Mouse (Mus musculus) embryonic facial prominence, embryonic 10.5 days (tissue): ENCODE measurements at regions not wholly inside any gene's neighbourhood (a gene's known extent, or its start where the extent isn't known, plus 50 kb on each side); places are given as distances from the start of the nearest gene placed in this dataset.

Experiments used
- DNase-seq: peaks from one replicate; pipeline ENCODE4 v3.0.0-alpha.2; 2017; ENCODE audit warnings: low spot score
- H3K27ac ChIP-seq: fragments of 300-500 bp; sonication (generic); replicated peaks from 2 replicates; pipeline ENCODE4 v1.5.1; 2016; ENCODE audit warnings: mild to moderate bottlenecking
- H3K27me3 ChIP-seq: fragments of 300-500 bp; sonication (generic); replicated peaks from 2 replicates; pipeline ENCODE4 v1.6.1; 2016; ENCODE audit warnings: low read depth, mild to moderate bottlenecking; ENCODE audit not compliant: poor library complexity, severe bottlenecking
- H3K36me3 ChIP-seq: fragments of 300-500 bp; sonication (generic); replicated peaks from 2 replicates; pipeline ENCODE4 v1.6.1; 2016; ENCODE audit warnings: mild to moderate bottlenecking, moderate library complexity
- H3K4me1 ChIP-seq: fragments of 300-500 bp; sonication (generic); 2 replicates; pipeline ENCODE4 v1.6.1; 2016
- H3K4me3 ChIP-seq: fragments of 300-500 bp; sonication (generic); 2 replicates; pipeline ENCODE4 v1.5.1; 2016; ENCODE audit warnings: mild to moderate bottlenecking, moderate library complexity
- H3K9me3 ChIP-seq: fragments of 300-500 bp; sonication (generic); 2 replicates; pipeline ENCODE4 v1.6.1; 2016; ENCODE audit warnings: mild to moderate bottlenecking
- whole genome bisulfite sequencing: fragments of 180-500 bp; shearing (Covaris S2); methylation state at CpG from one replicate; pipeline ENCODE4 v1.1.7; 2016; 5-methylcytosine and 5-hydroxymethylcytosine counted together

DNA sequence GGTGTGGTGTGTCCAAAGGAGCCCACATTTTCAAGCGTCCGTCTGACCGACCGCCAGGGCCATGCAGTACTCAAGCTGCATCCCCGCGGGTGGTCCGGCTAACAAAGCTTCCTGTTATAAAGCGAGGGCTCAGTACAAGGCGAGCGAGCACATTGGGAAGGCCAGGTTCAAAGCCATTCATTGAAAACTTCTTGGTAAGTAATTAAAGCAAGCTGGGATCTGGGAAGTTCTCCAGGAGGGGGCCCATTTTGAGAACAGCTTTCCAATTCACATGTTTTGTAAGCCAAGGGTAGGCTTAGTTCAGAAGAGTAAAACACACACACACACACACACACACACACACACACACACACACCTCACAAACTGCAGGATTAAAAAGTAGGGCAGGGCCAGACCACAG, 57.3 kb upstream of the Prep start:
- Histone ChIP-seq H3K27me3 (0 out of 2 replicates have a peak, but pooled peaks cover 6% of the 10 kb centered on the region), H3K4me1 (peaks cover 12% of the 10 kb centered on the region), H3K4me3 (no peak overlapping the region), H3K9me3 (no peaks in the 10 kb centered on the region), H3K36me3 (no peaks in the 10 kb centered on the region), H3K27ac (no peak overlapping the region)
- 25% methylated on average over 10 of the region's 10 CpGs for WGBS
- DNase-seq = peak; percentile 61

DNA sequence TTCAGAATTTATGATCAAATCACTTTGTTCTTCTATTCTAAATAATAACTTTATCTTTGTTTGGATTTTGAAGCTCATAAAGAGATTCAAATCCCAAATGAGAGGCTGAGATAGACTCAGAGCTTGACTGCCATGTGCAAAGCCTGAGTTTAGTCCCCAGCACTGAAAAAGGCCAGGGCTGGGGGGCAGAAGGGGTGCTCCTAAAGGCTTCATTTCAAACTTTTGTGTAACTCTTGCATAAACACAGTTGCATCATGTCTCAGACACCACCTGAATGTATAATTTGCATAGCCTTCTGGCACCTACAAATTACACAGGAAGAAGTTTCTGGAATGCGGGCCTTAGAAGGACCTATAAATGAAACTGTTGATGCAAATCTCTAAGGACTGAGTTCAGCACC, 57.8 kb upstream of the Prep start:
- H3K4me3 ChIP-seq = no peak overlapping the region
- H3K27me3 ChIP-seq = 0 out of 2 replicates have a peak, but pooled peaks cover 6% of the 10 kb centered on the region
- no peak overlapping the region for H3K27ac ChIP-seq
- no peaks in the 10 kb centered on the region for H3K9me3 ChIP-seq
- 67% methylated on average over 1 of the region's 1 CpGs for WGBS
- no peak for DNase-seq
- H3K4me1 ChIP-seq = peaks cover 12% of the 10 kb centered on the region
- no peaks in the 10 kb centered on the region for H3K36me3 ChIP-seq

DNA sequence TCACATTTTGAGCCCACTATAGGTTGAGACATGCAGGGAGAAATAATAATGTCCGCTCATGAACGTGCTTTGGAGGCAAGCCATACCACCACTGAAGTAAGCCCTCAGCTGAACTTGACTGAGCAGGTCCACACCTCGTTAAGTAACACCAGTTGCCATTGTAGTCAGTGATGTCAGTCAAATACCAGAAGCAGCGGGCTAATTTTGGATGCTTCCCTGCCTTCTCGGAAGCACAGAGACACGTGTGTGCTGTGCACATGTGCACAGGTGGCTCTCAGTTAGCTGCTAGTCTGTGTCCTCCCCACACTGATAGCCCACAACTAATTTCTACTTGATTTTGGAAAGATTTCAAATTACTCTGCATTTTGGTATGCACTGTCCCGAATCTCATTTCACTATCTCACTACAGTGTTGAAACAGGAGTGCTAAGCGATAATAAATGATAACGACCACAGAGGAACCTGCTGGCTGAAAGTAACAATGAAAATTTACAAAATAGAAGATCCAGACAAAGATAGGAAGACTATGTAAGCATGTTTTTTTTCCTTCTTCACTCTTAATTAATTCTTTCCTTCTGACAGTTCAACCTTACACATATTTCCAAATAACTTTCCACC, 62.9 kb upstream of the Prep start:
- H3K36me3 ChIP-seq = no peaks in the 10 kb centered on the region
- no peak overlapping the region for H3K27ac ChIP-seq
- no peak for DNase-seq
- H3K4me1 ChIP-seq = peaks cover 16% of the 10 kb centered on the region
- peaks cover 7% of the 10 kb centered on the region; the same call in 1 of the 2 replicates for H3K27me3 ChIP-seq
- WGBS = 82% methylated on average over 9 of the region's 9 CpGs
- no peak overlapping the region for H3K4me3 ChIP-seq
- H3K9me3 ChIP-seq = no peaks in the 10 kb centered on the region

DNA sequence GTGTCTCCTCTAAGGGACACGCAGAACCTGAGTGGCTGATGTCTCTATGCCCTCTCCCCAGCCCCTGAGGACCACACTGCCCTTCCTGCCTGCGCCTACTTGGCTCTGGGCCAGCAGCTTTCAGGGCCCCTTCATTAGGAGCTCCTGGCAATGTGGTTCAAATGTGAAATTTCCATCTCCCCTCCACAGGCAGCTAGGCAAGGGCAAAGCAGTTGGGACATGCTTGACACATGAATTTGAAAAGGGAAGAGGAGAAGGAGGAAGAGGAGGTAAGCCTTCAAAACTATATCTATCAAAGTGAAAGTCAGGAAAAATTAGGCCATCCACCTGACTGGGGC, 63.7 kb upstream of the Prep start:
- no peaks in the 10 kb centered on the region for H3K9me3 ChIP-seq
- H3K4me1 ChIP-seq = peaks cover 22% of the 10 kb centered on the region
- H3K27me3 ChIP-seq = peaks cover 7% of the 10 kb centered on the region; the same call in 1 of the 2 replicates
- no peaks in the 10 kb centered on the region for H3K36me3 ChIP-seq
- H3K27ac ChIP-seq = no peak overlapping the region
- no peak for DNase-seq
- 83% methylated on average over 2 of the region's 2 CpGs for WGBS
- no peak overlapping the region for H3K4me3 ChIP-seq

DNA sequence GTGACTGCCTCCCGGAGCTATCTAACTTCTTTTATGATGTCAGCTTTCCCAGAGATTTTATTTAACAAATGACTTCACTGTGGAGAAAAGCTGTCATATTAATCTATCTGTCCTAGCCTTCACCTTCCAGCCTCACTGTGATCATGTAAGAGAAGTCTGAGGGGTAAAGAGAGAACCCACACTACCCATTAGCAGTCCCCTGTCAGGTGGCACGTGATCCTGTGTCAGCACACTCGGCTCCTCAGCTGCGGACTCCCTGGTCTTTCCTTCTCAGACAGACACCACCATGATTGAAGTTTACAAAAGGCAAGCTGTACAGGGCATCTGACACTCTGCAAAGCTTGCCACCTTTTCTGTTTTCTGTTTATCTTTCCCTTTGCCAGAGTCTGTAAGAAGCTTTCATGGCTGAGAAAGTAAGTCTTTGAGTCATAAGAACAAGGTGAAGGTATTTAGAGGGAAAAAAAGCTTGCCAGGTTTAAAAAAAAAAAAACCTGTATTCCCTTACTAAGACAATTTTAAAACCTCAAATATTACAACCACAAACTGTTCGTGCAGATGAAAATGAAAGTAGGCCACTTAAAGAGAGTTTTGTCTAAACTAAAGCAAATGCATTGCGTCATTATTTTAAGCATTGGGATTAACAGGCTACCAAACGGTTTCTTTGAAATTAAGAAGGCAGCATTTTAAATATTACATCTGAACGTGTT, 64.2 kb upstream of the Prep start:
- peaks cover 27% of the 10 kb centered on the region for H3K4me1 ChIP-seq
- H3K27me3 ChIP-seq = peaks cover 7% of the 10 kb centered on the region; the same call in 1 of the 2 replicates
- no peak overlapping the region for H3K4me3 ChIP-seq
- DNase-seq = no peak
- H3K27ac ChIP-seq = no peak overlapping the region
- no peaks in the 10 kb centered on the region for H3K36me3 ChIP-seq
- no peaks in the 10 kb centered on the region for H3K9me3 ChIP-seq
- WGBS = 70% methylated on average over 8 of the region's 8 CpGs

DNA sequence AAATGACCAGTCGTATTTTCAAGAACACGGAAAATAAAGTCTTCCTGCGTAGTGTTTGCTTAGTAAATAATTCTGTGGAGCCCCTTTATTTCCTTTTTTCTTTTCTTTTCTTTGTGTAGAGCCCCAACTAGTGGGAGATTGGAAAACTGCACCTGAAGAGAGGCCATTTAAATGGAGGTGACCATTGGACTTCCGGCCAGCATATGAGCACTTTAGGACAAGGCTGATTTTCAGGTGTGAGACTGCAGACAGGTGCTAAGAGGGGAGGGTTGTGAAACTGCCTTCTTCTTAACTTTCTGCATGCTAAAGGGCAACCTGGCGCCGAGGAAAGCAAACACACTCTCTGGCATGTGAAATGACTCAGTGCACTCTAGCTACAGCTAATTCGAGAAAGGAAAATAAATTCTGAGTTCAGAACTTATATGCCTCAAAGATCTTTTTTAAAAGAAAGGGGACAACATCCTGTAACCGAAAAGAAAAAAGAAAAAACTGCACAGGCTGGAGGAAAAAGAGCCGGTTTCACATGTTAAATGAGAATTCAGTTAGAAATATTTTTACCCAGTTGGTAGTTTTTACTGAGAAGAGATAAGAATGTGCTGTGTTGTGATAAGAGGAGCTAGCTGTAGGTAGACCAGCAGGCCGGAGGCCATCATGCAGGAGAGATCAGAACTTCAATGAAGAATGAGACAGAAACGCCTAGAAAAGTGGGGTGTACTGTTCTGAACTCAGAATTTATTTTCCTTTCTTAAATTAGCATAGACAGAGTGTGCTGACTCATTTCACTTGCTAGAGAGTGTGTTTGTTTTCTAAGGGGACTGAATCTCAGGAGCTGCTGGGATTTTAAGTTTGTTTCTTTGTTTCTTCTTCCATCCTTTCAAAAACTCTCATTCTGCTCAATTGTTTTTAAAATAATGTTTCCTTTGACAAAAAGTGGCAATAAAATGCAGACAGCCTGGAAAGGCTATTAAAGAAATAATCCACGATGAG, 65.8 kb upstream of the Prep start:
- WGBS = 50% methylated on average over 12 of the region's 12 CpGs
- peaks cover 7% of the 10 kb centered on the region; the same call in 1 of the 2 replicates for H3K27me3 ChIP-seq
- peak overlapping the region; percentile 75 for H3K27ac ChIP-seq
- H3K4me3 ChIP-seq = peak overlapping the region; percentile 49
- DNase-seq = peak; percentile 39
- peaks cover 36% of the 10 kb centered on the region for H3K4me1 ChIP-seq
- no peaks in the 10 kb centered on the region for H3K9me3 ChIP-seq
- no peaks in the 10 kb centered on the region for H3K36me3 ChIP-seq

DNA sequence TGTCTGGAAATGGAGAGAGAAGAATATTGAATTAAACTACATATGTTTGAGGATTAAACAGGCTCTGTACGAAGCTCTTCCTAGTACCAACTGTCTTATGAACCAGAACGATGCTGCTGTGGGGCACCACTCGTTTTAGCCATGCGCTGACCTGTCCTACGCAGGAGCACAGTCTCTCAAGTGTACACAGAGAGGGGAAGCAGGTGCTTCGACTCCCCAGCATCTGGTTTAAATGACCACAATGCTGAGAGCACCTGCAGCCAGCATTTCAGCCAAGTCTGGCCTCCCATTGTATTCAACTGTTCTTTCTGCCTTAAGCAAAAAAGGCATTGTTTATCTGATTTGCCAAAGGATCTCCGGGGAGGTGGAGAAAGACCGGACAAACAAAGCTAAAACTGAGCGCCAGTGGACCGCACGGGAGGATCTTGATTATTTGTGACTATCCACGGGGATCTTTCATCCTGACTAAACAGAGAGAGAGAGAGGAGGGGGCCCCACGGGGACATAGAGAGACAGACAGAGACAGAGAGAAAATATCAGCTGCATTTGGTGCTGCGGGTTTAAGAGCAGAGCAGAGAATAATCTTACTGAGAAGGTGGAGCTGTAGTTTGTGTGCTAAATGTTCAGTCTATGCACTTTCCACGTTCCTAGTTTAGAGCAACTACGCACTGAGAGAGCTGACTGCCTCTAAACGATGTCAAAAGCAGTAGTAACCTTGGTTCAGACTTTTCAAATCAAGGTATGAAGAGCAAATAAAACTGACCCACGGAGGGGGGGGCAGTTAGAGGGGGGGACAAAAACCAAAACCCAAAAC, 66.8 kb upstream of the Prep start:
- WGBS = 26% methylated on average over 18 of the region's 18 CpGs

DNA sequence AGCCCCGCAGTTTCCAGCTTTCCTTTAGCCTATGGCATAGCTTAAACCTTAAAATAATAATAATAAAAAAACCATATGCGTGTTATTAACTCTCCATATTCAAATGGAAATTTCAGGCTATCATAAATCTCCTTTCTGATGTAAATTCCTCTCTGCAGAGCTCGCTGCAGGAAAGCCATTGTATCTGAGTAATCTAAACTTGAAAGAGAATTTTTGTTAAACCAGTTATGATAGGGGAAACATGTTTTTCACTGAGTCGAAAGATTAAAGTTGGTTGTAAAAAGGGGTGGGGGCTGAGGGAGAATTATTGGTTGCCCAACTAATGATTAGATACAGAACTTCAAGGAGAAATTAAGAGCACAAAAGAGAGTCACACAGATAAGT, 69.1 kb upstream of the Prep start:
- H3K4me3 ChIP-seq = peak overlapping the region; percentile 41
- 19% methylated on average over 4 of the region's 4 CpGs for WGBS
- DNase-seq = no peak
- no peaks in the 10 kb centered on the region for H3K36me3 ChIP-seq
- peaks cover 52% of the 10 kb centered on the region for H3K4me1 ChIP-seq
- H3K27me3 ChIP-seq = peaks cover 4% of the 10 kb centered on the region; the same call in 1 of the 2 replicates
- H3K27ac ChIP-seq = peak overlapping the region; percentile 86
- H3K9me3 ChIP-seq = no peaks in the 10 kb centered on the region

More for the DNA sequence above, 66.8 kb upstream of the Prep start:
- Histone ChIP-seq H3K36me3 (no peaks in the 10 kb centered on the region), H3K4me1 (peaks cover 37% of the 10 kb centered on the region), H3K9me3 (no peaks in the 10 kb centered on the region), H3K27me3 (peaks cover 7% of the 10 kb centered on the region; the same call in 1 of the 2 replicates), H3K27ac (peak overlapping the region; percentile 75), H3K4me3 (peak overlapping the region; percentile 49)
- no peak for DNase-seq

DNA sequence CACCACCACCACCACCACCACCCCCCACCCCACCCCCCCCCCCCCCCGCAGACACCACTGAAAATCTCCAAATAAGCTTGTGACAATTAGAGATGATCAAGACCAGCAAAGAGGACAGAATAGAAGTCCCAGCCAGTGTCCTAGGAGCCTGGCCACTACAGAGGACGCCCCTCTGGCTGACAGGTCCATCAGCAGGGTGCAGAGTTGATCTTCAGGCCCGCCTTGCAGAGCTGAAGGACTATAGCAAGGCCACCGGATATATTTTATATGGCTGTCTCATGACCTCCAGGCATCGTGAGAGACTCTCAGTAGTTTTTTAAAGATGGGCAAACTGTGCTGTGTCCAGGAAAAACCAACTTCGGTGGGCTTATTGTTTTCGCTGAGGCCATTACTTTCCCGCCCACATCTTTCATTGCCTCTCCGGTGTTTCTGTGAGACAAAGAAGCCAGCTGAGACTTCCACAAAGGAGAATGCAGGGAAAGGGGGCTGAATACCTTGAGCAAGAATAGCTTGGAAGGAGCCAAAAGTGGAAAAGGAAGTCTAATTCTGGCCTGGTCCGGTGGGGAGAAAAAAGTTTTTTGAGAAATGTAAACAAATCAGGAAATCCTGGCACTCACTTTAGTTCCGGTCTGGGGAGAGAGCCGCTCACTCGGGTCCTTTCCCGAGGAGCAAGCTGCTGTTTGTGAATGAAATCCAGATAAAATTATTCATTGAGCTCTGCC, 69.7 kb upstream of the Prep start:
- H3K4me1 ChIP-seq = peaks cover 52% of the 10 kb centered on the region
- no peaks in the 10 kb centered on the region for H3K27me3 ChIP-seq
- H3K27ac ChIP-seq = peak overlapping the region; percentile 86
- 9% methylated on average over 14 of the region's 14 CpGs for WGBS
- no peaks in the 10 kb centered on the region for H3K9me3 ChIP-seq
- peak; percentile 39 for DNase-seq
- H3K36me3 ChIP-seq = no peaks in the 10 kb centered on the region
- peak overlapping the region; percentile 41 for H3K4me3 ChIP-seq

DNA sequence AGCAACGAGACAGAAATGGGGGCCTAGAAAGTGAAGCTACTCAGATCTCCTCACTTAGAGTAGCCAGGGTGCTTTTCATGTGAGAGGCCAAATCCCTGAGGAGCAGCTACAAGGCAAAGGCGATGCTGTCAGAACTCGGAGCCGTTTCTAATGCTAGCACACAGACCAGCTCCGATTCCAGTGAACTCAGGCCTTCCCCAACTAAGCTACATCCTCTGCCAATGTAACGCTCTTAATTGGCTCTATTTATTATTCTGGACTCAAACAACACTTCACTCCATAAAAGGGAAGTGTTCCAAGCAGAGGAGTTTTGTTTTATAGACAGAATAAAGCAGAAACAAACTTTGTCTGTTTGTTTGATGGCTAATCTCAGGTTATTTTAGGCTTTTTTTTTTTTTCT, 71.2 kb upstream of the Prep start:
- DNase-seq = no peak
- H3K4me1 ChIP-seq = peaks cover 49% of the 10 kb centered on the region
- H3K36me3 ChIP-seq = no peaks in the 10 kb centered on the region
- 65% methylated on average over 6 of the region's 6 CpGs for WGBS
- H3K9me3 ChIP-seq = no peaks in the 10 kb centered on the region
- H3K27me3 ChIP-seq = no peaks in the 10 kb centered on the region
- H3K27ac ChIP-seq = no peak overlapping the region
- no peak overlapping the region for H3K4me3 ChIP-seq

DNA sequence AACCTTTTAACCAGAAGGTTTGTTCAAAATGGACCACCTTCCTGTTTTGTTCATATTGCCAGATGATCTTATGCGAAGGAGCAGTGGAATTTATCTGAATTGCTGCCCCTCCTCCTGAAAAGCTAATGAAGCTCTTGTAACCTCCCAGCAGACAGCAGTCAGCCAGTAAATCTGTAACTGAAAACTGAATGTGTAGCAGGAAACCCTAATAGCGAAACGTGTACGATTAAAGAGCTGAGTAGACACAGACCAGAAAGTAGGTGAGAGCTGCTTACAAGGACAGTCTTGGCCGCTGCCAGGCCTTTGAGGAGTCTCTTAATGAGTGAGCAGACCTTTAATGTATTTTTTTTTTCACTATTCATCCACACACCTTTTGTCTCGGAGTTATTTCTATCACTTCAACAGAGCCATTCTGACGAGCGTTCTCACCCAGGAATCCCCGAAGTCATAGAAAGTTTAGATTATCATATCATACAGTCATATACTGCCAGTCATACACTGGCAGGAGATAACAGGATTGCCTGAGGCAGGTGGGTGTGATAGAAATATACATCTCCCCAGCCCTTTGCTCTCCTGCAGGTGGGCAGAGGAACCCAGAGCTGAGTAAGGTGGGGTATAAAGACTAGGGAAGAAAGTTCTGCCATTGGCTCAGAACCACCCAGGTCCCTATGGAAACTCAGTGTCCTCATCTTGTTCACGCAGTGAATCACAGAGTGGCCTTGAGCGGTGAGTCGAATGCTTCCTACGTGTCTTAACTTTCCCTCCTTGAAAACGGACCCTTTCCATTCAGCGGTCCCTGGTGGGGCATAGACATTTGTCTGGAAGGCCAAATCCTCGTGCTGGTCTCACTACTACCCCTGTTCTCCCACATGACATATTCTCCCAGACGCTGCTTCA, 72.4 kb upstream of the Prep start:
- Histone ChIP-seq H3K27me3 (no peaks in the 10 kb centered on the region), H3K4me3 (no peak overlapping the region), H3K4me1 (peaks cover 39% of the 10 kb centered on the region), H3K36me3 (no peaks in the 10 kb centered on the region), H3K27ac (no peak overlapping the region), H3K9me3 (no peaks in the 10 kb centered on the region)
- no peak for DNase-seq
- WGBS = 78% methylated on average over 17 of the region's 17 CpGs
